Comparison of ENCODE assay signal across 15 mouse cellular contexts in the genomic region with DNA sequence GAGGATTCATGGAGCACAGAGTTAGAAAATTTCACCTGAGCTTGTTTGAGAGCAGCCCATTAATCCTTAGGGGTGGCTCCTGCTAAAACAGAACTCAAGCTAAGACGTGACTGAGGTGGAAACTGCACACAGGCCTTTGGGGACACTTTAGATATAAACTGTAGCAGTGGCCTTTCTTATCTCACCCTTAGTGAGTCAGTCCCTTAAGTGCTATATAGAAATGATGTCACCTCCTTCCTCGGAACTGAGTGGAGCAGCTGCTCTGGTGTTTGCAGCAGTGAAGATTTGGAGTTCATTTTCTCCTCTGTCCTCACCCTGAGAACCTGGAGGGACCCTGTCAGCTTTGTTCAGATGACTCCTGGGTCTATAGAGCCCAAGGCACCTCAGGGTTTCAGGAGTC. TPM values are rescaled to one million over a fixed set of nuclear protein-coding genes. Genes with fewer than 3 reads are reported as not detected.
DNase-seq lines count a peak whose midpoint lies in the region; ATAC-seq and TF ChIP-seq lines count a peak whose summit lies in the region.
"Had no signal": no experiment of that assay in that cellular context is flagged by ENCODE, and none has a peak within 500 bp of the region (broad histone marks: within the 10 kb centered on the region; RNA-seq: fewer than 3 reads in every experiment).

No protein-coding gene starts in this region.

- DNase-seq in heart, adult 9 months (ENCODE audit: low spot score in 2 of 2) = no peak
- DNase-seq in G1E (ENCODE audit: low spot score) = peak; percentile 41
- DNase-seq in c-Kit-positive CD71-positive TER-119-positive erythroid progenitor cells, embryonic 14.5 days (ENCODE audit: low spot score) = peak; percentile 67
- DNase-seq in spleen, postnatal 36 days (ENCODE audit: low spot score in 2 of 2) = no peak
- no peak for DNase-seq in kidney, postnatal 10 days
- DNase-seq in forebrain, embryonic 11.5 days (ENCODE audit: low spot score) = no peak
- DNase-seq: cerebellum, adult 11-12 months; gastrocnemius, postnatal 36 days; kidney, postnatal 25 days; layer of hippocampus, postnatal 36 days had no signal

- H3K4me3 ChIP-seq in heart, embryonic 16.5 days (ENCODE audit: low read length) = no peak overlapping the region
- H3K4me3 ChIP-seq in G1E (ENCODE audit: low read depth, low read length) = no peak overlapping the region; the same call in 1 of the 2 replicates
- H3K4me3 ChIP-seq in liver, embryonic 16.5 days (ENCODE audit: low read depth, low read length) = no peak overlapping the region
- H3K4me3 ChIP-seq in forebrain, embryonic 11.5 days (ENCODE audit: low read depth, low read length) = no peak overlapping the region
- H3K4me3 ChIP-seq: hindbrain, embryonic 15.5 days; limb, embryonic 12.5 days; megakaryocyte, embryonic 14.5 days had no signal

- H3K4me2 ChIP-seq in heart, embryonic 16.5 days (ENCODE audit: low read depth, low read length) = no peak overlapping the region
- H3K4me2 ChIP-seq in liver, embryonic 16.5 days (ENCODE audit: low read depth, low read length) = no peak overlapping the region
- no peak overlapping the region for H3K4me2 ChIP-seq in forebrain, embryonic 11.5 days (ENCODE audit: low read depth, low read length, severe bottlenecking)
- H3K4me2 ChIP-seq: hindbrain, embryonic 15.5 days; limb, embryonic 12.5 days had no signal

- H3K36me3 ChIP-seq in heart, embryonic 16.5 days (ENCODE audit: control insufficient read depth, insufficient read depth) = no peaks in the 10 kb centered on the region
- H3K36me3 ChIP-seq in G1E (replicated peaks) = peaks cover 39% of the 10 kb centered on the region
- no peaks in the 10 kb centered on the region for H3K36me3 ChIP-seq in liver, embryonic 16.5 days (ENCODE audit: control insufficient read depth, insufficient read depth)
- H3K36me3 ChIP-seq in forebrain, embryonic 11.5 days (ENCODE audit: control insufficient read depth, insufficient read depth, low read length) = no peaks in the 10 kb centered on the region
- H3K36me3 ChIP-seq: hindbrain, embryonic 15.5 days; limb, embryonic 12.5 days had no signal

- peak overlapping the region; percentile 31 for H3K9ac ChIP-seq in heart, embryonic 16.5 days (ENCODE audit: low read length)
- H3K9ac ChIP-seq in liver, embryonic 16.5 days (ENCODE audit: low read depth, low read length) = no peak overlapping the region
- H3K9ac ChIP-seq in forebrain, embryonic 11.5 days (ENCODE audit: low read length) = no peak overlapping the region
- H3K9ac ChIP-seq: hindbrain, embryonic 15.5 days; limb, embryonic 12.5 days had no signal

- H3K27ac ChIP-seq in heart, embryonic 16.5 days (ENCODE audit: low read length) = peak overlapping the region; percentile 90
- H3K27ac ChIP-seq in liver, embryonic 16.5 days (ENCODE audit: low read length) = peak overlapping the region; percentile 39; the same call in 1 of the 2 replicates
- H3K27ac ChIP-seq in forebrain, embryonic 11.5 days (ENCODE audit: low read depth, low read length) = no peak overlapping the region
- H3K27ac ChIP-seq: hindbrain, embryonic 15.5 days; limb, embryonic 12.5 days had no signal

- WGBS in heart, embryonic 16.5 days = 11% methylated on average over 2 of the region's 2 CpGs
- WGBS in liver, embryonic 16.5 days (ENCODE audit: insufficient replicate concordance) = 22% methylated on average over 2 of the region's 2 CpGs
- 79% methylated on average over 2 of the region's 2 CpGs for WGBS in forebrain, embryonic 11.5 days

- ATAC-seq in heart, embryonic 16.5 days (replicated peaks; ENCODE audit: extremely low read depth, insufficient read depth, low FRiP score) = peak; percentile 55
- ATAC-seq in G1E (ENCODE audit: extremely low read depth, insufficient number of reproducible peaks, low FRiP score, poor library complexity, severe bottlenecking) = no peak; the same call in 1 of the 2 replicates
- ATAC-seq in liver, embryonic 16.5 days (ENCODE audit: low read depth) = peak; percentile 73
- no peak for ATAC-seq in forebrain, embryonic 11.5 days (replicated peaks; ENCODE audit: low FRiP score)

- peaks cover 25% of the 10 kb centered on the region for H3K4me1 ChIP-seq in heart, embryonic 16.5 days (ENCODE audit: control insufficient read depth, insufficient read depth, low read length)
- peaks cover 85% of the 10 kb centered on the region for H3K4me1 ChIP-seq in G1E (ENCODE audit: insufficient read depth, low read depth, low read length)
- peaks cover 13% of the 10 kb centered on the region for H3K4me1 ChIP-seq in liver, embryonic 16.5 days (ENCODE audit: control insufficient read depth, low read depth, low read length)
- no peaks in the 10 kb centered on the region for H3K4me1 ChIP-seq in forebrain, embryonic 11.5 days (replicated peaks; ENCODE audit: control insufficient read depth, insufficient read depth, low read length)
- H3K4me1 ChIP-seq: hindbrain, embryonic 15.5 days; limb, embryonic 12.5 days had no signal

- no peak for TF ChIP-seq CTCF in G1E (IDR thresholded peaks at IDR 0.05; ENCODE audit: low read depth, low read length)

- H3K9me3 ChIP-seq in heart, embryonic 16.5 days (replicated peaks; ENCODE audit: control insufficient read depth, low read length) = no peaks in the 10 kb centered on the region
- H3K9me3 ChIP-seq in G1E (replicated peaks) = no peaks in the 10 kb centered on the region
- no peaks in the 10 kb centered on the region for H3K9me3 ChIP-seq in liver, embryonic 16.5 days (replicated peaks; ENCODE audit: control insufficient read depth, low read length)
- H3K9me3 ChIP-seq in forebrain, embryonic 11.5 days (ENCODE audit: control insufficient read depth, low read length) = no peaks in the 10 kb centered on the region
- H3K9me3 ChIP-seq: hindbrain, embryonic 15.5 days; limb, embryonic 12.5 days; megakaryocyte, embryonic 14.5 days had no signal

- H3K27me3 ChIP-seq in heart, embryonic 16.5 days (ENCODE audit: control insufficient read depth, insufficient read depth, low read length) = no peaks in the 10 kb centered on the region
- no peaks in the 10 kb centered on the region for H3K27me3 ChIP-seq in G1E (ENCODE audit: insufficient read depth, low read length)
- no peaks in the 10 kb centered on the region for H3K27me3 ChIP-seq in liver, embryonic 16.5 days (ENCODE audit: control insufficient read depth, insufficient read depth, low read depth, low read length)
- H3K27me3 ChIP-seq in forebrain, embryonic 11.5 days (ENCODE audit: control insufficient read depth, insufficient read depth, low read length) = no peaks in the 10 kb centered on the region
- H3K27me3 ChIP-seq: hindbrain, embryonic 15.5 days; limb, embryonic 12.5 days; megakaryocyte, embryonic 14.5 days had no signal

RNA-seq across cellular contexts. Expression of gene Gatb, which starts 14.8 kb away (rescaled TPM):
- polyA plus RNA-seq in heart, embryonic 16.5 days (2015; fragmentation: Nextera tagmentation; extraction: Ambion mirVana) = 40.3 and 40.6 TPM in 2 replicates
- total RNA-seq in G1E (2014; fragmentation: Nextera tagmentation) (22.4 and 23.3 TPM in 2 replicates), G1E (2017) (18.9 and 19.5 TPM in 2 replicates)
- 2.8 and 8.4 TPM in 2 replicates for polyA plus RNA-seq in G1E (2012)
- 16.4 and 16.9 TPM in 2 replicates for polyA plus RNA-seq in liver, embryonic 16.5 days (2015; fragmentation: Nextera tagmentation; extraction: Ambion mirVana)
- polyA plus RNA-seq in forebrain, embryonic 11.5 days (2014; fragmentation: Nextera tagmentation; extraction: Ambion mirVana) = 25.6 and 26.8 TPM in 2 replicates

Comparison
In these comparisons a context has a peak if more than half of its experiments do, and no peak if none do; other contexts are left out.
1. ATAC-seq: peak in heart, embryonic 16.5 days (single experiment) and liver, embryonic 16.5 days (single experiment); none in G1E (single experiment) and forebrain, embryonic 11.5 days (single experiment).
2. DNase-seq: peak in G1E (single experiment) and c-Kit-positive CD71-positive TER-119-positive erythroid progenitor cells, embryonic 14.5 days (single experiment); none in heart, adult 9 months (0 of 2), spleen, postnatal 36 days (0 of 2), kidney, postnatal 10 days (single experiment) and forebrain, embryonic 11.5 days (single experiment).